Mouse (Mus musculus): ENCODE data around the gene Naa25.

Gene Naa25

GRCm38 (mm10) chr5:121393402-121393801 is 4.3 kb upstream of the Naa25 start:
- WGBS, result 78% methylated on average over 3 of the region's 3 CpGs

- 78% methylated on average over 5 of the region's 5 CpGs for WGBS
Measured at GRCm38 (mm10) chr5:121395621-121396020, 2.1 kb upstream of the Naa25 start.

- WGBS, result under 1% methylated on average over 67 of the region's 67 CpGs
Measured at GRCm38 (mm10) chr5:121398146-121398964, 619 bp downstream of the Naa25 start.

- WGBS, result 26% methylated on average over 9 of the region's 9 CpGs
Measured at GRCm38 (mm10) chr5:121398965-121399462, 1.3 kb downstream of the Naa25 start.

- WGBS, result 76% methylated on average over 5 of the region's 5 CpGs
Measured at GRCm38 (mm10) chr5:121399540-121399939, 1.8 kb downstream of the Naa25 start.

- 54% methylated on average over 5 of the region's 5 CpGs for WGBS
Measured at GRCm38 (mm10) chr5:121400064-121400463, 2.3 kb downstream of the Naa25 start.

- WGBS, result 66% methylated on average over 5 of the region's 5 CpGs
Measured at GRCm38 (mm10) chr5:121400849-121401248, 3.1 kb downstream of the Naa25 start.

GRCm38 (mm10) chr5:121407856-121408255 is 10.1 kb downstream of the Naa25 start:
- WGBS, result 74% methylated on average over 8 of the region's 8 CpGs

GRCm38 (mm10) chr5:121410975-121411374 is 13.2 kb downstream of the Naa25 start:
- WGBS, result 80% methylated on average over 4 of the region's 4 CpGs

GRCm38 (mm10) chr5:121420721-121421120 is 23.0 kb downstream of the Naa25 start:
- WGBS, result 64% methylated on average over 9 of the region's 9 CpGs

GRCm38 (mm10) chr5:121422787-121423186 is 25.1 kb downstream of the Naa25 start:
- 56% methylated on average over 6 of the region's 6 CpGs for WGBS

- WGBS, result 89% methylated on average over 10 of the region's 10 CpGs
Measured at GRCm38 (mm10) chr5:121423297-121423696, 25.6 kb downstream of the Naa25 start.

- 58% methylated on average over 3 of the region's 3 CpGs for WGBS
Measured at GRCm38 (mm10) chr5:121428954-121429353, 31.2 kb downstream of the Naa25 start.

GRCm38 (mm10) chr5:121438131-121438530 is 40.4 kb downstream of the Naa25 start:
- WGBS, result 43% methylated on average over 5 of the region's 5 CpGs

GRCm38 (mm10) chr5:121438756-121439155 is 41.0 kb downstream of the Naa25 start:
- WGBS, result 83% methylated on average over 11 of the region's 11 CpGs

GRCm38 (mm10) chr5:121443548-121443947 is 45.8 kb downstream of the Naa25 start:
- WGBS, result 66% methylated on average over 3 of the region's 3 CpGs

GRCm38 (mm10) chr5:121444870-121445269 is 47.1 kb downstream of the Naa25 start:
- 78% methylated on average over 5 of the region's 5 CpGs for WGBS

- WGBS, result 96% methylated on average over 3 of the region's 3 CpGs
Measured at GRCm38 (mm10) chr5:121448450-121448849, 50.7 kb downstream of the Naa25 start.

- WGBS, result 60% methylated on average over 6 of the region's 6 CpGs
Measured at GRCm38 (mm10) chr5:121449976-121450375, 52.2 kb downstream of the Naa25 start.

- 64% methylated on average over 9 of the region's 9 CpGs for WGBS
Measured at GRCm38 (mm10) chr5:121450476-121450875, 52.7 kb downstream of the Naa25 start.

- 11% methylated on average over 8 of the region's 8 CpGs for WGBS
Measured at GRCm38 (mm10) chr5:121451203-121451602, 53.5 kb downstream of the Naa25 start.

GRCm38 (mm10) chr5:121451644-121452025 is 53.9 kb downstream of the Naa25 start, which contains the start of gene Tmem116:
TSS of gene Tmem116 (plus strand) at chr5:121451893.
- WGBS, result under 1% methylated on average over 17 of the region's 17 CpGs

All from cerebral cortex, adult 2 months (tissue).